Mouse (Mus musculus) limb, embryonic 10.5 days (tissue): Measurements from ENCODE around the gene Gipr. TPM values are rescaled to one million over a fixed set of nuclear protein-coding genes. Genes with fewer than 3 reads are reported as not detected.
"Not testable (repeated sequence)": the region's sequence is repeated elsewhere in the genome, so short reads cannot be mapped to it uniquely, and the experiment has no call there.

Experiments
- DNase-seq: peaks from one replicate; pipeline ENCODE4 v3.0.0-alpha.2; 2017; ENCODE audit warnings: low spot score
- H3K27ac ChIP-seq: fragments of 300-500 bp; sonication (generic); 2 replicates; pipeline ENCODE4 v1.5.1; 2016; ENCODE audit warnings: mild to moderate bottlenecking
- H3K27me3 ChIP-seq: fragments of 300-500 bp; sonication (generic); 2 replicates; pipeline ENCODE4 v1.6.1; 2016; ENCODE audit warnings: low read depth, mild to moderate bottlenecking; ENCODE audit not compliant: poor library complexity, severe bottlenecking
- H3K36me3 ChIP-seq: fragments of 300-500 bp; sonication (generic); 2 replicates; pipeline ENCODE4 v1.6.1; 2016; ENCODE audit warnings: mild to moderate bottlenecking, moderate library complexity
- H3K4me1 ChIP-seq: fragments of 300-500 bp; sonication (generic); 2 replicates; pipeline ENCODE4 v1.6.1; 2016
- H3K4me3 ChIP-seq: fragments of 300-500 bp; sonication (generic); 2 replicates; pipeline ENCODE4 v1.5.1; 2016; ENCODE audit warnings: mild to moderate bottlenecking, moderate library complexity
- H3K9me3 ChIP-seq: fragments of 300-500 bp; sonication (generic); replicated peaks from 2 replicates; pipeline ENCODE4 v1.6.1; 2016; ENCODE audit warnings: mild to moderate bottlenecking
- WGBS: fragments of 180-500 bp; shearing (Covaris S2); methylation state at CpG from one replicate; pipeline ENCODE4 v1.1.7; 2016; 5-methylcytosine and 5-hydroxymethylcytosine counted together
- polyA plus RNA-seq: library from polyadenylated mRNA; unstranded; fragments of >200 nt; fragmentation: Nextera tagmentation; extraction: Ambion mirVana; gene quantifications from 2 replicates; pipeline ENCODE4 v1.2.1, GENCODE M21; 2016

The Gipr gene
- polyA plus RNA-seq, 1 experiment from 2014 or later = 0.09 TPM

DNA sequence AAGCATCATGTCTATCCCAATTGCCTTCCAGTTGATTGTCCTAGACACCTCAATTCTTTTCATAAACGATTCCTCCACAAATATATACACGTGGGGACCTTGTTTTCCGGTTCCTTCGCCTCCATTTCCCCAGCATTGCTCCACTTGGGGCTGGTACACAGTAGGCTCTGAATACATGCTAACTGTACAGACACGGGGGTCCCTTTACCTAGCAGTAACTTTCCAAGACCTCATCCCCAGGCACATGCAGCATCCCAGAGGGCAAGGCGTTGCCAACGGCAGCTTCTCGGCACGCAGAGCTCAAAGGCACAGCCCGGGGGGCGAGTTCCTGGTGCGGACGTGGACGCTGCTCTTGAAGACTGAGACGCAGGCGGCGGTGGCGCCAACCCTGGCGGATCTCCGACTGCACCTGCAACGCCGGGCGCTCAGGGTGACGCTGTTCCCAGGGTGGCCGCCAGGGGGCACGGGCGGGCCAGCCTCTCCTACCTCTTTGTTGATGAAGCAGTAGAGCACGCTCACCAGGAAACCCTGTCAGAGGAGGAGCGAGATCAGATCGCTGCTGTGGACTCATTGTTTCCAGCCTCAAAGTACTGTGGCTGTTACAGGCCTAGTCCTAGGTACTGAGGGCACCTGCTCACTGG is 8.6 kb downstream of the Gipr start:
- peak overlapping the region; percentile 69 for H3K27ac ChIP-seq
- H3K36me3 ChIP-seq = peaks cover 38% of the 10 kb centered on the region
- H3K9me3 ChIP-seq = no peaks in the 10 kb centered on the region
- peak overlapping the region; percentile 28 for H3K4me3 ChIP-seq
- peaks cover 44% of the 10 kb centered on the region for H3K27me3 ChIP-seq
- 6% methylated on average over 30 of the region's 30 CpGs for WGBS
- DNase-seq = peak; percentile 95
- peaks cover 27% of the 10 kb centered on the region for H3K4me1 ChIP-seq

DNA sequence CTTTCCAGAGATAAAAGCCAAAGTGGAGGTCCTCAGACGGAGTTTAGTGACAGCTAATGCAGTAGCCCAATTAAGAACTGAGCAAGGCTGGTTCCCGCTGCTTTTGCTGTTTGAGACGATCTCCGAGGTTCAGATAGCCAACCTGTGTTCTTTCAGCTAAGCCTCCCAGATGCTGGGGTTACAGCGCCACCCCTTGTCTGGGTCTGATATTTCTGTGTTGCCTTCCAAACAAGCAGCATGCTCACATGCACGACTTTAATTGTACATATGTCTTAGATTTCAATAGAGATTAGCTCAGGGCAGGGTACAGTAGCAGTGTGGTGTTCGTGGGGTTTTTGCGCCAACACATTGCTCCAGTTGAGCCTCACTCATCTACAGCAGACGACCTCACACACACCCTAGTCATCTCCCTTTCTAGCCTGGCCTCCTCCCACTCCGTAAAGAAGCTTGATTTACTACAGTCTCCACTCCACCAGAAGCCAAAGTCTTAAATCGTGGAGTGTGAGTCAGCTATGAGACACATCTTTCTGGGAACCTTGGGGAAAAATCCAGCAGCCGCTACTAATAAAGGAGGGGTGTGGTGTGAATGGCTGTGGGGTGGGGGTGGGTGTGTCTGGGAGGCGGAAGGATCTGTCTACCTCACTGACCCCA is 10.0 kb downstream of the Gipr start:
- Histone ChIP-seq H3K4me1 (peaks cover 31% of the 10 kb centered on the region), H3K4me3 (no peak overlapping the region), H3K36me3 (peaks cover 49% of the 10 kb centered on the region), H3K27me3 (peaks cover 35% of the 10 kb centered on the region), H3K27ac (no peak overlapping the region), H3K9me3 (no peaks in the 10 kb centered on the region)
- 54% methylated on average over 13 of the region's 13 CpGs for WGBS
- DNase-seq = no peak

DNA sequence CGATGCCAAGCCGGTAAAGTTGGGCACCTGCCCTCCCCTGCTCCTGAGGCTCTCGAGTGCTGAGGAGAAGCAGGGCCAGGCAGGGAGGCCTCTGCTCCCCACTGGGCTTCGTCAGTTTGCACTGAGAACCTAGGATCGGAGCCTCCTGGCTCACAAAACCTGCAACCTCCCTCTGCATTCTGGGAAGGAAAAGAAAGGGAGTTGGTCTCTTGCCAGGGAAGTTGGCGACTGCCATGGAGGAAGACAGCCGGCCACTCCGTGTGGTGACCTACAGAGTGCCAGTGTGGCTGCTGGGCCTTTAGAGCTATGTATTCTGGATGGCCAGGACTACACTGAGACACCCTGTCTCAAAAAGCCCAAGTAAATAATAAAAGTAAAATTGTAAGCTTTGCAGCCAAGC is 11.1 kb downstream of the Gipr start:
- no peak overlapping the region for H3K27ac ChIP-seq
- WGBS = 88% methylated on average over 8 of the region's 8 CpGs
- no peaks in the 10 kb centered on the region for H3K9me3 ChIP-seq

GRCm38 (mm10) chr7:19151121-19151520 is 14.8 kb downstream of the Gipr start:
- not testable (repeated sequence) for DNase-seq, H3K27ac ChIP-seq, H3K27me3 ChIP-seq, H3K9me3 ChIP-seq
- peak overlapping the region; percentile 69 for H3K4me3 ChIP-seq
- 93% methylated on average over 10 of the region's 10 CpGs for WGBS
- H3K4me1 ChIP-seq = peaks cover 29% of the 10 kb centered on the region
- H3K36me3 ChIP-seq = peaks cover 54% of the 10 kb centered on the region

More for the DNA sequence above, 11.1 kb downstream of the Gipr start:
- H3K4me3 ChIP-seq = no peak overlapping the region
- peaks cover 30% of the 10 kb centered on the region for H3K4me1 ChIP-seq
- DNase-seq = no peak
- H3K27me3 ChIP-seq = peaks cover 23% of the 10 kb centered on the region
- peaks cover 49% of the 10 kb centered on the region for H3K36me3 ChIP-seq

- H3K36me3 ChIP-seq = peaks cover 50% of the 10 kb centered on the region
- no peaks in the 10 kb centered on the region for H3K27me3 ChIP-seq
- peak; percentile 99 for DNase-seq
- H3K27ac ChIP-seq = peak within 1 kb of the TSS; percentile 85
- H3K4me3 ChIP-seq = peak within 1 kb of the TSS; percentile 69
- H3K4me1 ChIP-seq = peaks cover 26% of the 10 kb centered on the region
- 0% methylated on average over 24 of the region's 24 CpGs for WGBS
- H3K9me3 ChIP-seq = no peaks in the 10 kb centered on the region
Observed at GRCm38 (mm10) chr7:19149626-19150025, 16.3 kb downstream of the Gipr start, which contains the start of gene Snrpd2. Gene Snrpd2 (plus strand): TSS chr7:19149722.

- Histone ChIP-seq H3K4me3 (peak within 1 kb of the TSS; percentile 69), H3K36me3 (peaks cover 44% of the 10 kb centered on the region), H3K4me1 (peaks cover 26% of the 10 kb centered on the region), H3K27ac (peak within 1 kb of the TSS; percentile 85), H3K9me3 (no peaks in the 10 kb centered on the region), H3K27me3 (no peaks in the 10 kb centered on the region)
- under 1% methylated on average over 43 of the region's 43 CpGs for WGBS
- DNase-seq = peak; percentile 90
Observed at GRCm38 (mm10) chr7:19148875-19149541, 16.9 kb downstream of the Gipr start, which contains the start of gene Qpctl. Gene Qpctl (minus strand): TSS chr7:19149291.

- H3K27me3 ChIP-seq = no peaks in the 10 kb centered on the region
- WGBS = 14% methylated on average over 20 of the region's 20 CpGs
- H3K9me3 ChIP-seq = no peaks in the 10 kb centered on the region
- no peak for DNase-seq
- peak overlapping the region; percentile 69 for H3K4me3 ChIP-seq
- H3K4me1 ChIP-seq = peaks cover 26% of the 10 kb centered on the region
- H3K36me3 ChIP-seq = peaks cover 37% of the 10 kb centered on the region
- peak overlapping the region; percentile 85 for H3K27ac ChIP-seq
Observed at GRCm38 (mm10) chr7:19148180-19148874, 17.6 kb downstream of the Gipr start.

GRCm38 (mm10) chr7:19147497-19148045 is 18.4 kb downstream of the Gipr start:
- Histone ChIP-seq H3K9me3 (no peaks in the 10 kb centered on the region), H3K27ac (no peak overlapping the region), H3K4me3 (peak overlapping the region; percentile 69; the same call in 1 of the 2 replicates), H3K36me3 (peaks cover 31% of the 10 kb centered on the region), H3K4me1 (peaks cover 26% of the 10 kb centered on the region), H3K27me3 (no peaks in the 10 kb centered on the region)
- 50% methylated on average over 6 of the region's 6 CpGs for WGBS
- DNase-seq = no peak

GRCm38 (mm10) chr7:19146793-19147192 is 19.1 kb downstream of the Gipr start:
- H3K27me3 ChIP-seq = no peaks in the 10 kb centered on the region
- peaks cover 30% of the 10 kb centered on the region for H3K36me3 ChIP-seq
- DNase-seq = no peak
- H3K27ac ChIP-seq = no peak overlapping the region
- peaks cover 26% of the 10 kb centered on the region for H3K4me1 ChIP-seq
- no peaks in the 10 kb centered on the region for H3K9me3 ChIP-seq
- WGBS = 86% methylated on average over 10 of the region's 10 CpGs
- no peak overlapping the region for H3K4me3 ChIP-seq

DNA sequence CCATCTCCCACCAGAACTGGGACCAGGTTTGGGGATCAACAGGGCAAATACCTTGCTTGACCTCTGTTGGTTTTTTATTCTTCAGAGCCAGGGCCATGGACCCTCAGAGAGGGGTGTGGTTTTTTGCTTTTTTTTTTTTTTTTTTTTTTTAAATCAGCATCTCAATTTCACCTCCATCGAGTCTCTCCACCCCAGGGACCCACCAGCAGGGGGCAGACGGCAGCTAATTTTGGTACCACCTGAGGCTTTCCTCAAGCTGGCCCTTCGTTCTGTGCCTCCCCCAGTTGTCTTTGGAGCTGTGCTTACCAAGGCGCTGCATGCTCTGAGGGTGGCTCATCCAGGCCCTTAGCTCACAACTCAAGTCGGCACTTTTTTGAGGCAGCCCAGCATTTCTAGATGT is 28.5 kb downstream of the Gipr start:
- Histone ChIP-seq H3K27me3 (no peaks in the 10 kb centered on the region), H3K27ac (no peak overlapping the region), H3K36me3 (peaks cover 77% of the 10 kb centered on the region), H3K9me3 (no peaks in the 10 kb centered on the region), H3K4me3 (no peak overlapping the region), H3K4me1 (no peaks in the 10 kb centered on the region)
- 62% methylated on average over 5 of the region's 5 CpGs for WGBS
- peak; percentile 65 for DNase-seq

DNA sequence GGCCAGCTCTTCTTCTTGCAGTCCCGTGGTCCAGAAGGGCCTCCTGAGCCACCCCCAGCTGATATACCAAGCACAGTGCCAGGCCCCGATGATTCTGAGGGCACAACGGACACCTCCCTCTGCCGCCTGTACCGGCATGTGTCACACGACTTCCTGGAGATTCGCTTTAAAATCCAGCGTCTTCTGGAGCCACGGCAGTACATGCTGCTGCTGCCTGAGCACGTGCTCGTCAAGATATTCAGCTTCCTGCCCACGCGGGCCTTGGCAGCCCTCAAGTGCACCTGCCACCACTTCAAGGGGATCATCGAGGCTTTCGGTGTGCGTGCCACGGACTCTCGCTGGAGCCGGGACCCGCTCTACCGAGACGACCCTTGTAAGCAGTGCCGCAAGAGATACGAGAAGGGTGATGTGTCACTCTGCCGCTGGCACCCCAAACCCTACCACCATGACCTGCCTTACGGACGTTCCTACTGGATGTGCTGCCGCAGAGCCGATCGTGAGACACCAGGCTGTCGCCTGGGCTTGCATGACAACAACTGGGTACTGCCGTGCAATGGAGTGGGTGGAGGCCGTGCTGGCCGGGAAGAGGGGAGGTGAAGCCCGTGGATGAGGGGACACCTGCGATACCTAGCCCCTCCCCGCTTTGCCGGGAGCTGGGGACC is 29.1 kb downstream of the Gipr start:
- no peaks in the 10 kb centered on the region for H3K27me3 ChIP-seq
- DNase-seq = no peak
- no peaks in the 10 kb centered on the region for H3K9me3 ChIP-seq
- no peak overlapping the region for H3K27ac ChIP-seq
- no peak overlapping the region for H3K4me3 ChIP-seq
- peaks cover 73% of the 10 kb centered on the region for H3K36me3 ChIP-seq
- peaks cover 2% of the 10 kb centered on the region for H3K4me1 ChIP-seq
- 92% methylated on average over 38 of the region's 38 CpGs for WGBS

DNA sequence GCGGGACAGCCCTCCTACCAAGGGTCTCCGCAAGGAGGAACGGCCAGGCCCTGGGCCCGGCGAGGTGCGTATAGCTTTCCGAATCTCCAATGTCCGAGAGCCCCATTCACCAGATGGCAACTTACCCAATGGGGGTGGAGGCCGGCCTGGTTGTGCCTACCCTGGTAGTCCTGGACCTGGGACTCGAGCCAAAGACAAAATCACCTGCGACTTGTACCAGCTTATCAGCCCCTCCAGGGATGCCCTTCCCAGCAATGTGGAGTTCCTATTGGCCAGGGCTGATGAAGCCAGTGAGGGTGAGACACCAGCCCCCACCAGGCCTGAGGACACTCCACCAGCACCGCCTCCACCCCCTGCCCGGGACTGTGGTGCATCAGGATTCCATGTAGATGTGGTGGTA is 29.8 kb downstream of the Gipr start:
- H3K27me3 ChIP-seq = no peaks in the 10 kb centered on the region
- no peak overlapping the region for H3K27ac ChIP-seq
- no peak for DNase-seq
- no peaks in the 10 kb centered on the region for H3K9me3 ChIP-seq
- peaks cover 70% of the 10 kb centered on the region for H3K36me3 ChIP-seq
- no peak overlapping the region for H3K4me3 ChIP-seq
- H3K4me1 ChIP-seq = peaks cover 7% of the 10 kb centered on the region
- 94% methylated on average over 13 of the region's 13 CpGs for WGBS
